Mouse (Mus musculus) ES-Bruce4 (cell line): ENCODE data around the gene Dnm1.

Source experiments
- CTCF ChIP-seq: IDR thresholded peaks from one replicate; pipeline ENCODE4 v1.8.1; 2011; ENCODE audit warnings: low read depth, low read length
- POLR2A ChIP-seq: IDR thresholded peaks from one replicate; pipeline ENCODE4 v1.8.1; 2011; ENCODE audit warnings: low read length; ENCODE audit not compliant: insufficient read depth

- TF ChIP-seq POLR2A, result no peak
- TF ChIP-seq CTCF, result no peak
Measured at GRCm38 (mm10) chr2:32396695-32397094, 43.6 kb upstream of the Dnm1 start.
